Comparison of ENCODE assay signal across 11 mouse cellular contexts in the genomic region with DNA sequence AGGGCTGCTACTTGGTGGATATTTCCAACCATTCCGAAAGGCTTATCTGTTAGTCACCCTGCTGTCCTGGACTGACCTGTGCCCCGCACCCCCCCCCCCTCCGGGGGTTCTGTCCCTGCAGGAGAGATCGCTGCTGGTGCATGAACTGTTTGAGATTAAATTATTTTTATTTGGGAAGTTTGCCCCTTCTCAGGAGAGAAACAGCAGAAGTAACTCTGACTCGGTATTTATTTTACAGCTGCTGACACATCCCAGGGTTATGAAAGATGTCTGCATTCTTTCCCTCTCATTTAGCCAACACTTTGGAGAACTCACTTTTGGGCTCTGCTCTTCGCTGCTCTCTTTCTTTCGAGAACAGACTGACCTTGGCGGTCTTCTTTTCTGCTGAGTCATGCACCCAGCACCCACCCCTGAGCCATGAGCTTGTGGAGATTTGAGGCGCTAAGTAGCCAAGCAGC.
DNase-seq lines count a peak whose midpoint lies in the region; ATAC-seq and TF ChIP-seq lines count a peak whose summit lies in the region.
"Had no signal": no experiment of that assay in that cellular context is flagged by ENCODE, and none has a peak within 500 bp of the region (broad histone marks: within the 10 kb centered on the region; RNA-seq: fewer than 3 reads in every experiment).

No protein-coding gene starts in this region.

- no peak overlapping the region for H3K4me3 ChIP-seq in brown adipose tissue, adult 24 weeks (ENCODE audit: insufficient read depth, low read depth, low read length)
- no peak overlapping the region for H3K4me3 ChIP-seq in stomach, postnatal 0 days (ENCODE audit: low read depth, low read length)
- H3K4me3 ChIP-seq: liver, embryonic 15.5 days had no signal

- peak overlapping the region; percentile 58 for H3K27ac ChIP-seq in brown adipose tissue, adult 24 weeks (replicated peaks; ENCODE audit: low read depth, low read length)
- no peak overlapping the region for H3K27ac ChIP-seq in stomach, postnatal 0 days (replicated peaks)
- H3K27ac ChIP-seq: liver, embryonic 15.5 days had no signal

- peak; percentile 57; the same call in 1 of the 2 replicates for ATAC-seq in stomach, postnatal 0 days (ENCODE audit: low FRiP score, low TSS enrichment)
- ATAC-seq in monocyte, adult 5-6 weeks (replicated peaks; ENCODE audit: insufficient number of reproducible peaks, low FRiP score, low TSS enrichment, poor library complexity, severe bottlenecking): no peak
- no peak for ATAC-seq in CD4-positive, CD25-positive, alpha-beta regulatory T cell, adult 4 months
- ATAC-seq: hindbrain, embryonic 16.5 days had no signal

- TF ChIP-seq EP300 in stomach, postnatal 0 days (optimal IDR thresholded peaks at IDR 0.05): no peak

- H3K9me3 ChIP-seq in stomach, postnatal 0 days (ENCODE audit: control insufficient read depth, low read length): no peaks in the 10 kb centered on the region
- H3K9me3 ChIP-seq: liver, embryonic 15.5 days had no signal

- H3K27me3 ChIP-seq in stomach, postnatal 0 days (ENCODE audit: control insufficient read depth, insufficient read depth, low read length): no peaks in the 10 kb centered on the region
- H3K27me3 ChIP-seq: liver, embryonic 15.5 days had no signal

- H3K36me3 ChIP-seq in stomach, postnatal 0 days (ENCODE audit: control insufficient read depth, insufficient read depth, low read length): no peaks in the 10 kb centered on the region
- H3K36me3 ChIP-seq: liver, embryonic 15.5 days had no signal

- no peak for TF ChIP-seq CTCF in stomach, postnatal 0 days (IDR thresholded peaks at IDR 0.05; ENCODE audit: low read depth)

- intact Hi-C loops in heart, postnatal 10 days (cut with DNase I): loop anchor here (2.0 kb wide), 1 partner anchor 99 kb away; the partner anchor contains the start of gene Rgma

- H3K4me2 ChIP-seq in stomach, postnatal 0 days (replicated peaks; ENCODE audit: low read depth): no peak overlapping the region
- H3K4me2 ChIP-seq: liver, embryonic 15.5 days had no signal

- no peak overlapping the region for H3K9ac ChIP-seq in stomach, postnatal 0 days (ENCODE audit: low read length)
- H3K9ac ChIP-seq: liver, embryonic 15.5 days had no signal

- H3K4me1 ChIP-seq in brown adipose tissue, adult 24 weeks (ENCODE audit: control insufficient read depth, insufficient read depth, insufficient read length, low read length): no peaks in the 10 kb centered on the region; the same call in 1 of the 2 replicates
- H3K4me1 ChIP-seq in stomach, postnatal 0 days (replicated peaks; ENCODE audit: control insufficient read depth, insufficient read depth): no peaks in the 10 kb centered on the region
- H3K4me1 ChIP-seq: liver, embryonic 15.5 days had no signal

- WGBS in stomach, postnatal 0 days: 49% methylated on average over 9 of the region's 9 CpGs

- peak; percentile 55 for DNase-seq in ovary, adult 18-20 months (ENCODE audit: low spot score)
- no peak for DNase-seq in ovary, postnatal 10 days (ENCODE audit: low spot score)
- peak; percentile 76 to 79 for DNase-seq in heart, postnatal 10 days
- DNase-seq in stomach, postnatal 0 days (ENCODE audit: low spot score): no peak
- DNase-seq in left cerebral cortex, adult 8-10 months (ENCODE audit: low spot score in 2 of 2): no peak
- DNase-seq: cerebellum, adult 11-12 months had no signal

Comparison
In these comparisons a context has a peak if more than half of its experiments do, and no peak if none do; other contexts are left out.
1. DNase-seq: peak in ovary, adult 18-20 months (single experiment) and heart, postnatal 10 days (2 of 2); none in ovary, postnatal 10 days (single experiment), stomach, postnatal 0 days (single experiment) and left cerebral cortex, adult 8-10 months (0 of 2).